Mouse (Mus musculus): ENCODE measurements around the gene Ndufs8. TPM values are rescaled to one million over a fixed set of nuclear protein-coding genes. Genes with fewer than 3 reads are reported as not detected.
A peak's percentile ranks its signal among the peaks of the same experiment; 100 is the strongest.

Ndufs8 gene
- total RNA-seq, 2 experiments from 2014 or later, result 123 to 130 TPM

DNA sequence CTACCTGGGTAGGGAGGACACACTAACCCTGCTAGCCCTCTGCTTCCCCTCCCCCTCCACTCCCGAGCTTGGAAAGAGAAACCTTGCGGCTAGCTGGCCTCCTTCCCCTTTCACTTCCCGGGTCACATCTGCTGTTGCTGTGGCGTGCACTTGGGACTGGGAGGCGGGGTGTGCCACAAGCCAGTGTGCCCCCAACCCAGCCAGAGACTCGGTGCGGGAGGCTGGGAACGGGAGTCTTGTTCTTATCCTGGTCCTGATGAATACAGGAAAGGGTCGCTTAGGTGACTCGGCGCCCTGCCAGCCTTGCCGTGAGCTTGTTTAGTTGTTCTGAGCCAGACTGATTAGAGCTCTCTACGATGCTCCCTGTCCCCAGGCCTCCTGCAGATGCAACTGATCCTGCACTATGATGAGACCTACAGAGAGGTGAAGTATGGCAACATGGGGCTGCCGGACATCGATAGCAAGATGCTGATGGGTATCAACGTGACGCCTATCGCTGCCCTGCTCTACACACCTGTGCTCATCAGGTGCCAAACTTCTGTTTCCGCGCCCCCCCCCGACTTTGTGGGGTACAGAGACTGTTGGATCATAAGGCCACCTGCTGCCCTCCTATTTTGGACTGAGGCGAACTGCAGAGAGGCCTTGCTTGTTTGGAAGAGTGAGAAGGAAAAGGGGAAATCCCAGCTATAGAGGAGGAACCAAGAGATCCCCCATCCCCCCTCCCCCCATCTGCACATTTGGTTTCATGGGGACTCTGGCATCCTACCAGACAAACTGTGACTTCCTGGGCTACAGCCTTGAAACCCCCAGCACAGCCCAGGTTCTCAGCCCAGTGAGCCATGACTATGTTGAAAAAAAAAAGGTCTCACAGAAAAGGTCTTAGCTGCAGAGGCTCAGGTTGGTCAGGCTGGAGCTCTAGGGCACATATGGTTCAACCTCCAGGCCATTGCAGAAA lies 23.6 kb upstream of the Ndufs8 start:
- intact Hi-C loops (cut with DNase I), result no loop called here
- DNase-seq (ENCODE audit: extremely low spot score in 1 of 2, low spot score in 2 of 2), result peak in 1 of 2 experiments; percentile 80

DNA sequence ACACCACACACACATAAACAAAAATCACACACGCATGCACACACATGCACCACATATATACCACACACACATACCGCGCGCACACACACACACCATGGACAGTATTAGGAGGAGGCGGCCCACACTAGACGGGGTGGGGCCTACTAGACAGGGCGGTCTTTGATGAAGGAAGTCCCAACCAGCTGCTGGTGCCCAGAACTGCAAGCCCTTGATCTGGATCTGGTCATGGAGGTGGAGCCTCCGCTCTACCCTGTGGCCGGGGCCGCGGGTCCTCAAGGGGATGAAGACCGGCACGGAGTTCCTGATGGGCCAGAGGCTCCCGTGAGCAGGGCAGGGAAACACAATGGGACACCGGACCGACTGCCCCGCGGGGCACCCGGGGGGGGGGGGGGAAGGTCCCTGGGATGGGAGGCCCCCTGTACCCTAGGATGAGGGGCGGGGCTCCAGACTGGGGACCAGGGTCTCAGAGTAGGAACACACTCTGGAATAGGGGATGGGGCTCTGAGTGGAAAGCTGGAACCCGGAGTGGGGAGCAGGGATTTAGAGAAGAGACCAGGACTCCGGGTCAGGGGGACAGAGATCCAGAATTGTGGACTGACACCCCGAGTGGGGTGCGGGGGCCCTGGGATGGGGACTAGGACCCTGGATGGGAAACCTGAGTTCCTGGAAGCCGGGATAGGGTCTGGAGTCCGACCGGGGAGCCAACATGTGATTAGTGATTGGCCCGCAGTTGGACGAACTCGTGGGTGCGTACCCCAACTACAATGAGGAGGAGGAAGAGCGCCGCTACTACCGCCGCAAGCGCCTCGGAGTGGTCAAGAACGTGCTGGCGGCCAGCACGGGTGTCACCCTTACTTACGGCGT lies 22.7 kb upstream of the Ndufs8 start, which contains the start of gene Unc93b1:
Gene Unc93b1, plus strand, starts transcription at position 155 of the 864 bp plus-strand sequence.
- peak in 1 of 2 experiments; percentile 86 for DNase-seq (ENCODE audit: extremely low spot score in 1 of 2, low spot score in 2 of 2)
- intact Hi-C loops (cut with DNase I), result no loop called here

DNA sequence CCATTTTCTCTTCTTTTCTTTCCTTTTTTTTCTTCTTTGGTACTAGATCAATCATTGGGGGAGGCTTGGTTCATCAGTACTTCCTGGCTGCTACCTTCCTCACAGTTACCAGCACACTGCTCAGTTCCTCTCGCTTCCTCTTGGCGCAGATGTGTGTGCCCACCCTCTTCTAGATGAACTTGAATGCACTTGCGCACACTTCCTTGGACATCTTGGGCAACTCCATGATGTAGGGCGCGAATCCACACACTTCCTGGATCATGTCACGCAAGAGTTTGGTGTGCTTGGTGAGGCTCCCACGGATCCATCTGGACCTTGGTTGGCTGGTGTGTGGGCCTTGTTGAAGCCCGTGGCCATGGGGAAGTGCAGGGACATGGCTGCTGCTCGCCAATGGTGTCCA lies 19.1 kb upstream of the Ndufs8 start:
- no peak for DNase-seq (ENCODE audit: extremely low spot score in 1 of 2, low spot score in 2 of 2)
- intact Hi-C loops (cut with DNase I), result no loop called here

DNA sequence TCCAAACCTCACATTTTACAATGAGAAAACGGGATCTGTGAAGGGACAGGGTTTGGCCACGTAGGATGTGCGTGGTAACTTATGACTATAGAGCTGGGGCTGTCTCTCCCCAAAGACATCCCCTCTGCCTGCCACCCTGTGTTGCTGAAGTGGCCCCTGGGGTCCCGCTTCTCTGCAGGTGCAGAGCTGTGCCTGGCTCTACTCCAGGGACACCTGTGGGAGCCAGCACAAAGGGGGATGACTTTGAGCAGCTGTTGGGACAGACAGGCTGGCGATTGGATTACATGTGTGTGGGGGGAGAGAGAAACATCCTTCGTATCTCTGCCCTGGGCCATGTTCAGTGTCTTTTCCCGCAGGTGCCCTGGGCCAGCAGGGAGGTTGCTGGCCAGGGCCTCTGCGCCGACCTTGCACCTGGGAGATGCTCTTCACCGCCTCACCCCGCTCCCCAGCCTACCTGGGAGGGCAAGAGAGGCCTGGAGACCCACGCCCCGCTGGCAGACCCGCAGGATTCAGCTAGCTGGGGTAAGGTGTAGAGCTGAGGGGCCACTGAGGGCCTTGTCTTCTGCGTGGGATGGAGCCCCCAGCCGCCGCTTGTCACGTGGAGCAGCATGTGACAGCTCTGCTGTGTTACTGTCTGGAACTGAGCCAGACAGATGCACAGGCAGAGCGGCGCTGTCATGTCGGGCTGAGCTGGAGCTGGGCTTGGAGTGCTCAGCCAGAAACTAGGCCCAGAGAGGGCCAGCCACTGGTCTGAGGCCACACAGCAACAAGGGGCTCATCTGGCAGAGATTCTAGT lies 17.9 kb upstream of the Ndufs8 start:
- intact Hi-C loops (cut with DNase I), result no loop called here
- no peak for DNase-seq (ENCODE audit: extremely low spot score in 1 of 2, low spot score in 2 of 2)

DNA sequence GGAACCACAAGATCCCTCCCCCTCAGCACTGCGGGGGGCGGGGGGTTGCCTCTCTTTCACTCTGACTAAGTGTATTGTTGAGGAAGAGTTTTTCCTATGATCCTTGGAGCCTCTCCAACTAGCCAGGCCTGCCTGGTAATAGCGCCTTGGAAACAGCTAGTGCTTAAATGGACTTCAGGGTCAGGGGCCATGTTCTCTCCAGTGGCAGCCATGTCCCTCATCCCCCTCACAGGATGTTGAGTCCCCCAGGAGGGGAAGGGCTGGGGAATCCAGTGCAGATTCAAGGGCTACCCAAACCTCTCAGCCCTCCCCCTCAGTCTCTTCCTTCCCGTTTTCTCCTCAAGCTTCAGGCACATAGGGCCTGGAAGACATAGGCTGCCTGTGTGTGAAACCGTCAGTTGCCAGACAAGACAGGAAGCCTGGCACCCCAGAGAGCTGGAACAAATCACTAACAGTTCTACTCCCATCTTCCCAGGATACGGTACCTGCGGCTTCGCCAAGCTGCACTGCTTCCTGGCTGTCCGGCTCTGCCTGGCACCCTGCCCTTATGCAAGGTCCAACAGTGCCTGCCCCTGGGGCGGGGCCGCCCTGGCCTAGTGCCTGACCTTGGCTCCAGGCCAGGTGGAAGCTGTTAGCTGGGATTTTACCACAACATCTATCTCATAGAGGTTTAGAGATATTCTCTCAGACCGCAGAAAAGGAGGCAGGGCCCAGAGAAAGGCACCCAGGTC lies 16.8 kb upstream of the Ndufs8 start, which contains the start of gene Aldh3b1:
Gene Aldh3b1, minus strand, starts transcription at position 598 of the 731 bp plus-strand sequence.
- intact Hi-C loops (cut with DNase I), result no loop called here
- DNase-seq (ENCODE audit: extremely low spot score in 1 of 2, low spot score in 2 of 2), result peak in 1 of 2 experiments; percentile 91

DNA sequence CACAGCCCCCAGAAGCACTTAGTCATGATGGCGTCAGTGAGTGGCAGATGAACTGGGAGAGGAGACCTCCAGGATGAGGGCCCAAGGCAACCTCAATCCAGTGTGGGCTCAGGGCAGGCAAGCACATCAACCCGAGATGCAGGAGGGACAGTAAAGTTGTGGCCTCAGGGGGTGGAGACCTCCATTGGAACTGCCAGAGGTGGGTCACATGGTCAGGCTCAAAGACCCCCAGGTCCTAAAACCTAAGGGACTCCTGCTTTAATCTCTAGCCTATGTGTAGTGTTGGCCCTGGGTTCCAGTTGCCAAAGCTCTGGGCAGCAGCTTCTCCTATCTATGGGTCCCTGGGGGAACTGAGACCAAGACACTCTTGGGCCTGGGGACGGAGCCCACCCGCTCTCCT lies 16.2 kb upstream of the Ndufs8 start:
- intact Hi-C loops (cut with DNase I), result no loop called here

DNA sequence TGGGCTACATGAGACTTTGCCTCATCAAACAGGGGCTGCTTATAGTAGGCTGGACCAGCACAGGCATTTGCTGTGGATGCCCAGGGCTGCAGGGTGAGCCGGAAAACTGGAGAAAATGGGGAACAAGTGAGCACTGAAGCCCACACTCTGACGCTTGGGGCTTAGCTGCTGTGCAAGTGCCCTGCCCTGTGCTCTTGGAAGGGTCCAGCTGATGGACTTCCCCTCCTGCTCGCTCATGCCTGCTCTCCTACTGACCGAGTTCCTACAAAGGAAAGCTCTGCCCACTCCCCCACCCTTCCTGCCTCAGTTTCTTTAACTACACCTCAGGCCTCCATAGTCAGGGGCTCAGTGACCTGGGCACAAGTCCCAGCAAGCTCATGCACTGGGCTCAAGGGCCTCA lies 15.4 kb upstream of the Ndufs8 start:
- intact Hi-C loops (cut with DNase I), result no loop called here
- no peak for DNase-seq (ENCODE audit: extremely low spot score in 1 of 2, low spot score in 2 of 2)

More for the DNA sequence above, 16.2 kb upstream of the Ndufs8 start:
- DNase-seq (ENCODE audit: extremely low spot score in 1 of 2, low spot score in 2 of 2), result no peak

DNA sequence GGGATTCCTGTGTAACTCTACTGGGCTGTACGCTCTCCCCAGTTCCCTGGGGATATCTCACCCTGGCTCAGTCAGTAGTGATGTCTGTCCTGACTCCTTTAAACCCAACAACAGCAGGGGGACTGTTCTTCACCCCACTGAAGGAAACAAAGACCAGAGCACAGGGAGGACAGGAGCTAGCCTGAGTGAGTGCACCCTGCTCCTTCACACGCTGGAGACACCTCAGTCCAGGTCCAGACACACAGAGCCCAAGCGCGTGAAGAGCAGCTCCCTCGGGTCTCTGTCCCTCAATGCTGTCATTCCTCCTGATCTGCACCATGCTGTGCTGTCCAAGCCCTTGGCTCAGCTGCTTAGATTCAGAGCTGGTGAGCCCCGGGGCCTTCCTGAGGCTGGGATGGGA lies 14.1 kb upstream of the Ndufs8 start:
- intact Hi-C loops (cut with DNase I), result no loop called here
- no peak for DNase-seq (ENCODE audit: extremely low spot score in 1 of 2, low spot score in 2 of 2)

DNA sequence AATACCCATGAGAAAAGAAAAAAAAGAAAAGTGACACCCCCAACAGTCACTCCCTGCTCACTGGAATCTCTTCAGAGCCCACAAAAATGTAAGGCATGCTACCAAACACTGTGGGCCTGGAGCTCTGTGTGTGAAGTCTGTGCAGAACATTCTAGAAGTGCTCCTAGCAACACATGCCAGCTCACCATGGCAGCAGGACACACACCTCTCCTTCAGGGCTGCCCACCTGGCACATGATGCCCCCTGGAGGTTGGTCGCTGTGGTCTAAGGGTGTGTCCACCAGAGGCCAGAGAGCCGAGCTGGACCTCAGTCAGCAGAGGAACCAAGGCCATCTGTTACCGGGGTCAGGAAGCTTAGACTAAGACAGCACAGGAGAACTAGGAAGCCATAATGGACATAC lies 13.7 kb upstream of the Ndufs8 start:
- DNase-seq (ENCODE audit: extremely low spot score in 1 of 2, low spot score in 2 of 2), result no peak
- intact Hi-C loops (cut with DNase I), result no loop called here

DNA sequence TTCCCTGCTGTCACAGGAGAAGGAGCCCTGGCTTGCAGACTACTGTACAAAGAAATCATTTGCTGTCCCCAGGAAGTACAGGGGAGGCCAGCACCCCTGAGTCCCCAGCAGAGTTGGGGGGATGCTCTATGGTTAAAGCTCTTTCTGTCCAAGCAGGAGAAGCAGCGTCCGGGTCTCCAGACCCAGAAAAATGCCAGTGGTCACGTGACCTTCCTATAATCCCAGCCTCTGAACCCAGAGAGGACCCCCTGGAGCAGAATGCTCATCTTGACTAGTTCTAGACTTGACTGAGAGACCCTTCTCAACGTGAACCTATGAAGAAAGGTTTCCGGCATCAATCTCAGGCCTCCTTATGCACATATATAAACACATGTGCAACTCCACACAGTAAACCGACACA lies 13.3 kb upstream of the Ndufs8 start:
- intact Hi-C loops (cut with DNase I), result no loop called here
- no peak for DNase-seq (ENCODE audit: extremely low spot score in 1 of 2, low spot score in 2 of 2)

DNA sequence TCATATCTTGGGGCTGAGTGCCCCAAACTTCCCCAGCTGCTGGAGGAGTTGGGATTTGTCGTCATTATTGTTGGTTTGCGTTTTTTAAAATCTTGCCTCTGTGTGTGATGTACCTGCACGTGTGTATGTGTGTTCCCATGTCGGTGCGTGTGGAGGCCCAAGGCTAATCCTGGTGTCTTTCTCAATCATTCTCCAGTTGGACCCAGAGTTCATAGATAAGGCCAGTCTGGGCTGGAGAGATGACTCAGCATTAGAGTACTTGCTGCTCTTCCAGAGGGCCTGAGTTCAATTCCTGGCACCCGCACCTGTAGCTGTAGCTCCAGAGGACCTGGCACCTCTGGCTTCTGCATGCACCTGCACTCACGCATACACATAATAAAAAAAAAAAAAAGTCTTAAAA lies 12.3 kb upstream of the Ndufs8 start:
- intact Hi-C loops (cut with DNase I), result no loop called here

DNA sequence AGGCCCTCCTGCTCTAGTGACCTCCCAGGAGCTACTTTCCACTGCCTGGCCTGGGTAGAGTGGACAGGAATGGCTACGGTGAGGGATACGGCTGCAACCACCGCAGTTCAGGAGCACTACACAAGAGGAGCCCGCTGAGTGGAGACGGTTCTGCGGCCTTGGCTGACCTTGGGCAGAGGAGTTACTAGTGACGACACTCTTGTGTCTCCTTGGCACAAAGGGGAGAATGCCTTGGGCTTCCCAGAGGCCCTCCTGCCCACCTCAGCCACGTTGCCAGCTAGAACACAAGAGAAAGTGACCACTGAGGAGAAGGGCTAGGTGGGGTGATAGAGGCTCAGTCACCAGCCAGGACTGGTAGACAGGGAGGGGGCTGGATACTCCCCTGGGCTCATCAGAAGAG lies 11.6 kb upstream of the Ndufs8 start:
- intact Hi-C loops (cut with DNase I), result no loop called here
- no peak for DNase-seq (ENCODE audit: extremely low spot score in 1 of 2, low spot score in 2 of 2)

More for the DNA sequence above, 12.3 kb upstream of the Ndufs8 start:
- no peak for DNase-seq (ENCODE audit: extremely low spot score in 1 of 2, low spot score in 2 of 2)

DNA sequence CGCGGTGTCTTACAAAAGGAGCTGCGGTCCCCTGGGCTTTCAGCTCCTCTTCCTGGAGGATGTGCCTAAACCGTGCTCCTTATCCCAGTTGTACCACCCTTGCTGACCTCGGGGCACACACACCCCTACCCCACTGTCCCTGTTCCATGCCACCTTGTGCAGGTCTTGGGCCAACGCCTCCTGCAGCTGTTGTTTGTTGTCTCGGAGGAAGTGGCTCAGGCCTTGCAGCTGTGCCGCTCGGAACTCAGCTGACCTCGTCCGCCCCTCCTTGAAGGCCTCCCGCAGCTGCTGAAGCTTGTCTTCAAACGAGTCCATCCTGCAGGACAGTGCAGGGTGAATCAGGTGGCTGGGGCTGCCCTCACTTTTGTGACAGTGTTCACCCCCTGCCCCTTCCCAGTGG lies 11.0 kb upstream of the Ndufs8 start:
- peak in 1 of 2 experiments; percentile 83 for DNase-seq (ENCODE audit: extremely low spot score in 1 of 2, low spot score in 2 of 2)
- intact Hi-C loops (cut with DNase I), result no loop called here

DNA sequence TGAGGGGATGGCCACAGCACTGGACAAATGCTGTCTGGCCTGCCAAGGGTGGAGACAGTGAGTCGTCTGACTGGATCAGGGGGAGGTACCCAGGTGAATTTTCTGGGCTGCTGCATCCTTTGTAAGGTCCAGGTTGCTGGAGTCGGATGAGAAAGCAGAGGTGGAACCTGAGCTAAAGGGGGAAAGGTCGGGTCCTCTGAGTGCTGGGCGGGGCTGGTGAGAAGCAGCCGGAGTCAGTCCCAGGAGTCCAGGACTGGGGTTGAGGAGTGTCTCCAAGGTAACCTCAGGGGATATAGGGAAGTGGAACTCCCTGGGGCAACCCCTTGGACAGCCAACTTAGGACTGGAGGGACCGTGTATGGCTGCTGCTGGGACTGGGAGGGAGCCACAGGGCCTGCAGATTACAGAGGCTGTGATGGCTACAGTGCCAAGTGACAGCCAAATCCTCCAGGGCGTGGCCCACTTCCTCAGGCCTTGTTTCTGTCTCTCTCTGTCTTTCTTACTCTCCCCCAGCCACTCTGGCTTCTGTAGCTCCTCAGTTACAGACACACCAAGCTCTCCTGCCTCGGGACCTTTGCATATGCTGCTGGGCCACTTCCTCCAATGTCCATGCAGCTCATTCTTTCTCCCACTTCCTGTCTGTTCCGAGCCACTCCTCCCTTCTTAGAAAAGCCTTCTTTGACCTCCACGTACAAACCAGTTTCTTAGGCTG lies 10.2 kb upstream of the Ndufs8 start:
- DNase-seq (ENCODE audit: extremely low spot score in 1 of 2, low spot score in 2 of 2), result no peak
- intact Hi-C loops (cut with DNase I), result no loop called here

DNA sequence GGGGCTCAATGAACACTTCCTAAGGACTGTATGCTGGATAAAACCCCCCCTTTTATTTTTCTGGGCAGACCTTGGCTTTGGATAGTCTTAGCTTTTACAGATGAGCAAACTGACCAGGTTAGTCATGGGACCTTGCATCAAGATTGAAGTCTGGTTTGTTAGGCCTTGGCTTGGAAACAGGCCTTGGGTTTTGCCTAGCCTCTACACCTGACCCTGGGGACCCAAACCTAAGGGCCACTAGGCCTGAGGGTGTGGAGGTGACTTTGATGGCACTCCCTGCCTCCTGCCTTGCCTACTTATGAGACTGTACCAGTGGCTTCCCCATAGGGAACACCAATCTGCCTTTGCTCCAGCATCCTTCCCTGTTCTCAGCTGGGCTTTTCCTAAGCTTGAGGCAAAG lies 7.4 kb upstream of the Ndufs8 start:
- intact Hi-C loops (cut with DNase I), result no loop called here
- no peak for DNase-seq (ENCODE audit: extremely low spot score in 1 of 2, low spot score in 2 of 2)

DNA sequence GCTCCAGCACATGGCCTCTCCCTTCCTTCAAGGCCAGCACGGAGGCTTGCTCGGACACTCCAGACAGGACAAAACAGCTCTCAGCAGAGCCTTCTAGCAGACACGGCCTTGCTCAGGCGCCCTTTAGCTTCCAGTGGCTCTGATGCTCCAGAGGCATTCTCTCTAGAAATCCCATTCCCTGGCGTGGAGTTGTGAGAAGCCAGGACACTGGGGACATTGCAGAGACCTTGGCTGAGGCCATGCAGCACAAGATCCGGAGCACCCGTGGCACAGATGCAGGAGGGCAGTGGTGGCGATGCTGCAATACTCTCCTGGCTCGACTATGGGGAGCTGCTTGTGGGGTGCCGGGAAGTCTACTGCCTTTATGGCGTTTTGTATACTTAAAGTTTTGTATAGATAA lies 4.2 kb upstream of the Ndufs8 start:
- no peak for DNase-seq (ENCODE audit: extremely low spot score in 1 of 2, low spot score in 2 of 2)
- intact Hi-C loops (cut with DNase I), result no loop called here

DNA sequence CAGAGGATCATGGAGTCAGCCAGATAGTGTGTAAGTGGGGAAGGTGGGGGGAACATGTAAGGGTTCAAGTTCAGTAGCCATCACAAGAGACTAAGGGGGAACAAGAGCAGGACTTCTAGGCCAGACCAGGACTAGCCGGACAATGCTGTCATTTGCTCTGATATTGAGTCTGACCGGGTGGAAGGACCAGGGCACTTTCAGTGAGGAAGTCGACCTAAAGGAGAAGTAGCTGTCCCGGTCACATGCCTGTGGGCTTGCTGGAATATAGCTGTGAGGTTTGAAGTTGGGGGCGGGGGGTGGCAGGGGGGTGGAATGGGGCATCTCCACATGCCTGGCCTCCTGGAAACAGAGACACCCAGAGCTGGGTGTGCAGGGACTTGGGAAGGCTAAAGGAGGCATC lies 2.0 kb upstream of the Ndufs8 start:
- intact Hi-C loops (cut with DNase I), result no loop called here
- DNase-seq (ENCODE audit: extremely low spot score in 1 of 2, low spot score in 2 of 2), result no peak

DNA sequence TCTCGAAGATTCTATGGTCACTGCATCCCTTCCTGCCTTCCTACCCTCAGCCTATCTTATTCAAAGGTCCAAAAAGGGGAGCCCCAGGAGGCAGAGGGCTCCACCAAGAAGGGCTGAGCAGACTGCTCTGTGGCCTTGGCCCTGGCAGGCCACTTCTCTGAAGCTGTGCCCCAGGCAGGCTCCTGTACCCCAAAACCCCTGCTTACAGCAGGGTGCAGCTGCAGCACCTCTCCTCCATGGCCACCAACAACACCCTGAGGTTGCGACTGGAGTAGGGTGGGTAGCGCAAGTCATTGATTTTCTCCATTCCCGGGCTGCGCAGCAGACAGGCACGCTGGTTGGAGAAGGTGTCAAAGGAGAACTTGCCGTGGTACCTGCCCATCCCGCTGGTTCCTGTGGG lies 1.1 kb upstream of the Ndufs8 start:
- no peak for DNase-seq (ENCODE audit: extremely low spot score in 1 of 2, low spot score in 2 of 2)
- intact Hi-C loops (cut with DNase I), result no loop called here

All from left cerebral cortex, postnatal 10 days (tissue).